Mouse (Mus musculus) stomach, postnatal 0 days (tissue): Measurements from ENCODE around the gene Prdm16.

Source experiments
- CTCF ChIP-seq: IDR thresholded peaks from 2 replicates; pipeline ENCODE4 v1.5.1; 2016; ENCODE audit warnings: antibody characterized with exemption, low read depth, mild to moderate bottlenecking, moderate library complexity
- EP300 ChIP-seq: optimal IDR thresholded peaks from 2 replicates; pipeline ENCODE3; 2016; ENCODE audit warnings: antibody characterized with exemption

GRCm38 (mm10) chr4:154639591-154640442 lies 3.1 kb upstream of the Prdm16 start:
- TF ChIP-seq CTCF, result no peak
- no peak for TF ChIP-seq EP300
